Mouse (Mus musculus) embryonic stem cell, embryonic (primary cell): ENCODE results near the gene Bcl9l.

Experiments used
- CTCF ChIA-PET, 4 experiments: fragments of 300-600 bp in 2 of 4; fragments of 350-600 bp in 2 of 4; sonication (Branson Sonifier 250); formaldehyde crosslinking; loops; one replicate each; lab custom pipeline; 2022; ENCODE audit warnings: inconsistent platforms in 2 of 4; lab: Charles Lee
- POLR2A ChIA-PET, 4 experiments: fragments of 300-600 bp in 2 of 4; fragments of 350-600 bp in 2 of 4; sonication (Branson Sonifier 250); formaldehyde crosslinking; loops; one replicate each; lab custom pipeline; 2022; ENCODE audit warnings: antibody characterized with exemption in 4 of 4, inconsistent platforms in 1 of 4; lab: Charles Lee

Gene Bcl9l

DNA sequence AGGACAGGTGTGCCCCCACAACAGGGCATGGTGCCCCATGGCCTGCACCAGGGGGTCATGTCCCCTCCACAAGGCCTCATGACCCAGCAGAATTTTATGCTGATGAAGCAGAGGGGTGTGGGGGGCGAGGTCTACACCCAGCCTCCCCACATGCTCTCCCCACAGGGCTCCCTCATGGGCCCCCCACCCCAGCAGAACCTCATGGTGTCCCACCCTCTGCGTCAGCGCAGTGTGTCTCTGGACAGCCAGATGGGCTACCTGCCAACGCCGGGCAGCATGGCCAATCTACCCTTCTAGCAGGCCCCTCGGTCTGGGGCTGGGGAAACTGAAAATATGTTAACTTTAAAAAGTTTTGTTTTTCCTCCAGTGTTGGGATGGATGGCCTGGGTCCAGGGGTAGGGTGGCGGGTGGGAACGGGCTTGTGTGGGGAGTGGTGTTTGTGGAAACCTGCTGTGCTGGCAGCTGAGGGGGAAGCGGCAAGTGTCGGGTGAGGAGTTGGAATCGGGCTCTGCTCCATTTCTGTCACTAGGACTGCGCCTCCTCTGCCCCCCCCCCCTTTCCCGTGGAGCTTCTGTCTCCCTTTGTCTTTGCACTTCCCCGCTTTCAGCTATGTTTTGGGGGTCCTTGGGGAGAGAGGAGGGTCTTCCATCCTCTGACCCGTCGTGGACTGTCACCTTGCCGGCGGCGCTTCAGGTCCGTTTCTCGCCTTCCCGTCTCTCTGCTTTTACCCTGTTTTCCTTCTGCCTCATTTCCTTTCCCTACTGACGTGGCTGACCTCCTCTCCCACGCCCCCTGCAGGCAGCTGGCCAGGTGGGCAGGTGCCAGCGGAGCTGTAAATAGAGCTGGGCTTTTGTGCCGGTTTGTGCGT lies 27.1 kb downstream of the Bcl9l start:
- CTCF ChIA-PET: interaction anchor here (0.6 to 2.6 kb wide), 49 partner anchors 8 to 659 kb away, joined by 3 to 15 read pairs (median 5); partner anchors contain the start of genes Upk2 (in 3 of the 4) and Bcl9l (in 2 of the 4)
- POLR2A ChIA-PET: interaction anchor here (0.5 to 2.1 kb wide), 23 partner anchors 9 to 1585 kb away, joined by 3 to 10 read pairs (median 4); partner anchors contain the start of genes Bcl9l (in 1 of the 4), Ddx6 (in 1 of the 4), H2afx (in 1 of the 4) and Hyou1 (in 1 of the 4)

- ChIA-PET CTCF (interaction anchor here (0.6 to 2.6 kb wide), 48 partner anchors 8 to 658 kb away, joined by 3 to 15 read pairs (median 5); partner anchors contain the start of genes Upk2 (in 3 of the 4) and Bcl9l (in 2 of the 4)), POLR2A (interaction anchor here (0.5 to 2.1 kb wide), 27 partner anchors 8 to 1586 kb away, joined by 3 to 10 read pairs (median 4); partner anchors contain the start of genes Bcl9l (in 2 of the 4), Ddx6 (in 1 of the 4), H2afx (in 1 of the 4) and Hyou1 (in 1 of the 4))
Observed at GRCm38 (mm10) chr9:44510355-44510871, 27.8 kb downstream of the Bcl9l start.

GRCm38 (mm10) chr9:44510872-44511601 lies 28.4 kb downstream of the Bcl9l start:
- CTCF ChIA-PET: interaction anchor here (0.7 to 2.6 kb wide), 15 partner anchors 9 to 222 kb away, joined by 3 to 15 read pairs (median 6); partner anchors contain the start of gene Upk2 (in 3 of the 4)

GRCm38 (mm10) chr9:44511935-44512716 lies 29.5 kb downstream of the Bcl9l start:
- ChIA-PET CTCF (interaction anchor here (0.6 to 2.6 kb wide), 19 partner anchors 10 to 198 kb away, joined by 3 to 15 read pairs (median 4); partner anchors contain the start of genes Bcl9l (in 2 of the 4) and Upk2 (in 2 of the 4)), POLR2A (interaction anchor here in 2 of 4 experiments (0.6 to 1.9 kb wide), 17 partner anchors 10 to 249 kb away, joined by 3 to 10 read pairs (median 4); partner anchors contain the start of genes Ccdc84 (in 1 of the 2) and Upk2 (in 1 of the 2))

More at GRCm38 (mm10) chr9:44510872-44511601, 28.4 kb downstream of the Bcl9l start:
- POLR2A ChIA-PET: interaction anchor here in 2 of 4 experiments (0.6 to 2.1 kb wide), 13 partner anchors 13 to 197 kb away, joined by 3 to 10 read pairs (median 4); partner anchors contain the start of genes Bcl9l (in 1 of the 2), Ccdc84 (in 1 of the 2), Ddx6 (in 1 of the 2) and H2afx (in 1 of the 2)

GRCm38 (mm10) chr9:44512717-44513003 lies 30.0 kb downstream of the Bcl9l start:
- POLR2A ChIA-PET: interaction anchor here in 2 of 4 experiments (0.5 to 3.2 kb wide), 18 partner anchors 10 to 248 kb away, joined by 3 to 12 read pairs (median 4); partner anchors contain the start of genes Upk2 (in 2 of the 2) and Ccdc84 (in 1 of the 2)
- CTCF ChIA-PET: interaction anchor here (0.6 to 2.5 kb wide), 15 partner anchors 10 to 197 kb away, joined by 3 to 11 read pairs (median 5); partner anchors contain the start of genes Bcl9l (in 2 of the 4) and Upk2 (in 2 of the 4)

DNA sequence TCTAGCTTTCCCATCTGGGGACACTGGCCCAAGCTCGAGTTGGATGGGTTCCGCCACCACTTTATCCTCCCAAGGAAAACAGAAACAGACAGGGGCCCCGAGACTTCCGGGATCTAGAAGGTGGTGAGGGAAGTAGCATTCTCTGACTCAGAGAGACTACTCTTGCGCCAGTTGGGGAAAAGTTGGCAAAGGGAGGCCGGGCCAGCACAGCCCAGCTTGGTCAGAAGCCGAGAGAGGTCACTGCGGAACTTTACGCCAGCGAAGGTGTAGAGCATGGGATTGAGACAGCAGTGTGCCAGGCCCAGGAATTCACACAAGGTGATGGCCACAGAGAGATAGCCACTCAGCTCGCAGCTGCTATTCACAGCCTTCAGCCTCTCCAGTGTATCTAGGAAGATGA lies 30.5 kb downstream of the Bcl9l start:
- CTCF ChIA-PET: interaction anchor here (0.9 to 2.5 kb wide), 10 partner anchors 11 to 143 kb away, joined by 3 to 11 read pairs (median 5); partner anchors contain the start of genes Bcl9l (in 1 of the 4) and Upk2 (in 1 of the 4)
- POLR2A ChIA-PET: interaction anchor here in 2 of 4 experiments (0.5 to 3.2 kb wide), 15 partner anchors 11 to 248 kb away, joined by 3 to 12 read pairs (median 4); partner anchors contain the start of genes Upk2 (in 2 of the 2) and Ccdc84 (in 1 of the 2)

DNA sequence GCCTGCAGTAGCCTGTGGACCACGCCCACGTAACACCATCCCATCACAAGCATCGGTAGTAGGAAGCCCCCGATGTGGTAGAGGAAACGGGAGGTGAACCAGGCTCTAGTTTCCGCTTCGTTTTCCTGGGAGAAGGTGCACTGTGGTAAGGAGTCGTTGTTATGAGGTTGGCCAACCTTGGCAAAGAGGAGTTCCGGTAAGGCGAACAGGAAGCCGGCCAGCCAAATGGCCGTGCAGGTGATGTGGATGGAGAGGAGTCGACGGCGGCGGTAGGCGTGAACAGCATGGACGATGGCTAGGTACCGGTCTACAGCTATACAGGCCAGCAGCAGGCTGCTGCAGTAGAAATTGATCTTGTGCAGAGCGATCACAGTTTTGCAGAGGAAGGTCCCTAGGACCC lies 31.0 kb downstream of the Bcl9l start:
- ChIA-PET POLR2A (interaction anchor here in 2 of 4 experiments (0.7 to 3.2 kb wide), 8 partner anchors 29 to 135 kb away, joined by 3 to 12 read pairs (median 4); partner anchors contain the start of genes Hyou1 (in 1 of the 2) and Upk2 (in 1 of the 2)), CTCF (interaction anchor here in 3 of 4 experiments (1.0 to 2.5 kb wide), 4 partner anchors 12 to 139 kb away, joined by 3 to 9 read pairs (median 6); no protein-coding TSS in a partner anchor)

DNA sequence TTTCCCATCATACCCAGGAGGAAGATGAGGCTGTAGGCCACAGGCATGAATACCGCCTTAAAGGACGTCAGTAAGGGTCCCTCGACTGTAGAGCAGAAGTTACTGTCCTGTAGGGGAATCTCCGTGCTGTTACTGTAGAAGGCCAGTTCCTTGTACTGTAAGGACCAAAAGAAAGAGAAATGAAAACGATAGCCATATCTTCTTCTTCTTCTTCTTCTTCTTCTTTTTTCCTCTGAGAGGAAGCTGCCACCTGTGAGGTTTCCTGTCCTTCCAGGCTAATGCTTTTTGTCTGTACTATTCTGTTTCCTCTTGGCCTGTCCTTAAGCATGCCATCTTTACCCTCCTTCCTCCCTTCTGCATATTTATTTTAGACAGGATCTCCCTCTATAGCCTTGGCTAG lies 31.5 kb downstream of the Bcl9l start:
- POLR2A ChIA-PET: interaction anchor here in 3 of 4 experiments (0.5 to 3.2 kb wide), 10 partner anchors 10 to 210 kb away, joined by 3 to 12 read pairs (median 4); partner anchors contain the start of genes Ddx6 (in 1 of the 3), Hyou1 (in 1 of the 3) and Upk2 (in 1 of the 3)
- CTCF ChIA-PET: interaction anchor here in 2 of 4 experiments (1.2 to 2.5 kb wide), 4 partner anchors 35 to 171 kb away, joined by 4 to 10 read pairs (median 8); partner anchors contain the start of gene Upk2 (in 1 of the 2)

GRCm38 (mm10) chr9:44515131-44515751 lies 32.6 kb downstream of the Bcl9l start:
- ChIA-PET POLR2A (interaction anchor here (0.5 to 3.2 kb wide), 45 partner anchors 8 to 594 kb away, joined by 3 to 12 read pairs (median 4); partner anchors contain the start of genes Ddx6 (in 3 of the 4), H2afx (in 2 of the 4), Bcl9l (in 1 of the 4) and C2cd2l (in 1 of the 4)), CTCF (interaction anchor here in 3 of 4 experiments (0.6 to 1.5 kb wide), 18 partner anchors 9 to 307 kb away, joined by 3 to 10 read pairs (median 4); partner anchors contain the start of gene Upk2 (in 1 of the 3))

DNA sequence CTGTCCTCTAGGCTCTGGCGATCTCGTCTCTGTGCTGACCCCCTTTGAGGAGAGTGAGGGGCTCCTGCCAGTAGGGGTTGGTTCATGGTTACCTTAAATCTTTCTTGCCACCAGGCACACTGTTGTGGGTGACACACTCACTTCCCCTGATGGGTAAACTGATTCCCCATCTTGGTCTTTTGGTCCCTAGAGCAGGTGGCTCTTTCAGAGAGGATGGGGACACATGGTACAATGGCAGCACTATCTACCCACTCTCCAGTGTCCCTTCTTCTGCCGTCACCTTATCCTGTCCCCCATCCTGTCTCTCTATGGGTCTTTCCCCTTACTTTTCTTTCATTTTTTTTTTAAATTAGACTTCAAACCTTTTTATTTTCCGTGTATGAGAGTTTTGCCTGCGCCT lies 33.3 kb downstream of the Bcl9l start:
- ChIA-PET POLR2A (interaction anchor here in 3 of 4 experiments (0.5 to 3.2 kb wide), 15 partner anchors 8 to 212 kb away, joined by 3 to 12 read pairs (median 5); partner anchors contain the start of genes C2cd2l (in 1 of the 3) and Upk2 (in 1 of the 3)), CTCF (interaction anchor here in 2 of 4 experiments (0.6 to 1.5 kb wide), 7 partner anchors 10 to 293 kb away, joined by 3 to 10 read pairs (median 5); no protein-coding TSS in a partner anchor)

- ChIA-PET CTCF (interaction anchor here in 1 of 4 experiments (0.9 to 1.2 kb wide), 2 partner anchors 11 to 15 kb away, joined by 3 read pairs; no protein-coding TSS in a partner anchor), POLR2A (interaction anchor here in 2 of 4 experiments (1.4 to 1.9 kb wide), 2 partner anchors 21 to 129 kb away, joined by 3 to 5 read pairs; no protein-coding TSS in a partner anchor)
Observed at GRCm38 (mm10) chr9:44517368-44517767, 34.7 kb downstream of the Bcl9l start.

- ChIA-PET CTCF (interaction anchor here in 3 of 4 experiments (0.5 to 1.6 kb wide), 6 partner anchors 8 to 137 kb away, joined by 3 to 8 read pairs (median 4); no protein-coding TSS in a partner anchor), POLR2A (interaction anchor here in 3 of 4 experiments (0.6 to 1.9 kb wide), 7 partner anchors 8 to 458 kb away, joined by 3 to 8 read pairs (median 3); partner anchors contain the start of genes Ddx6 (in 1 of the 3) and Hyou1 (in 1 of the 3))
Observed at GRCm38 (mm10) chr9:44518068-44518467, 35.4 kb downstream of the Bcl9l start.

GRCm38 (mm10) chr9:44521927-44522326 lies 39.3 kb downstream of the Bcl9l start:
- ChIA-PET POLR2A (no interaction called here), CTCF (interaction anchor here in 2 of 4 experiments (0.6 to 1.3 kb wide), 3 partner anchors 12 to 130 kb away, joined by 3 to 4 read pairs (median 3); no protein-coding TSS in a partner anchor)

DNA sequence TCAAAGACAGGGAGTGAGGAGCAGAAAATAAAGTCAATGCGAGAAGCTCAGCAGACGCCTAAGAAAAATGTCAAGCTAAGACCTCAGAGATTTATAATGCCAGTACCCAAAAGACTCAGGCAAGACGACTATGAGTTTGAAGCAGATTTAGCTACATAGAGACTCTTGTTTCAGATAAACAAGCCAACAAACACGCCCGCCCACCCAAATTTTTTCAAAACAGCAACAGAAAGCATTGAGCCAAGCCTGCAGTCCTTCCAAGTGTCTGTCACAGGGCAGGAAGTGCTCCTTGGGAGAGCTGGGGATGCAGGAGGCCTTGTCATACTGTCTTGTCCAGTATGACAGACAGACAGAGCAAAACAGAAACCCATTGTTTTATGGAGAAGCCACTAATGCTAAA lies 41.1 kb downstream of the Bcl9l start:
- ChIA-PET POLR2A (interaction anchor here in 2 of 4 experiments (0.9 to 2.3 kb wide), 2 partner anchors 9 kb away, joined by 6 to 7 read pairs; no protein-coding TSS in a partner anchor), CTCF (interaction anchor here in 1 of 4 experiments (0.6 kb wide), 1 partner anchor 44 kb away, joined by 8 read pairs; no protein-coding TSS in a partner anchor)
